Mouse (Mus musculus): ENCODE measurements at regions not wholly inside any gene's neighbourhood (a gene's known extent, or its start where the extent isn't known, plus 50 kb on each side); places are given as distances from the start of the nearest gene placed in this dataset.

- DNase-seq (ENCODE audit: low spot score in 2 of 2): no peak
Observed at GRCm38 (mm10) chr10:121150668-121151067, 116.9 kb downstream of the Wif1 start.

DNA sequence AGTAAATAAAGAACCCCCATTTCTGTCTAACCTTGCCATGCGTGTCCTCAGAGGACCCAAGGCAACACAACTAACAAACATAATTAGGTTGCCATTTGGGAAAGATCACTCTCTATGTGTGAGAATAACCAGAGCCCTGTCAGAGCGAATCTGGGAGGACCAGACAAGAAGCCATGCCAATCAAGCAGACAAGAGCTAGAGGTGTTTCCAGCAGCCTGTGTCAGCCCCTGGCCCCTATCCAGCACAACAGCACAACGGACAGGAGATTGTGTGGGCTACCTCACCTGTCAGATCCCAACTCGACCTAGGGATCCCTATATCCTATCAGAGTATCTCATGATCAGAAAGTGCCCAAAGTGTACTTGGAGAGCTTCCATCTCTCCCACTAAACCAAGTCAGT lies 119.9 kb downstream of the Wif1 start:
- DNase-seq (ENCODE audit: low spot score in 2 of 2): no peak

GRCm38 (mm10) chr10:121160499-121160898 lies 126.7 kb downstream of the Wif1 start:
- no peak for DNase-seq (ENCODE audit: low spot score in 2 of 2)

DNA sequence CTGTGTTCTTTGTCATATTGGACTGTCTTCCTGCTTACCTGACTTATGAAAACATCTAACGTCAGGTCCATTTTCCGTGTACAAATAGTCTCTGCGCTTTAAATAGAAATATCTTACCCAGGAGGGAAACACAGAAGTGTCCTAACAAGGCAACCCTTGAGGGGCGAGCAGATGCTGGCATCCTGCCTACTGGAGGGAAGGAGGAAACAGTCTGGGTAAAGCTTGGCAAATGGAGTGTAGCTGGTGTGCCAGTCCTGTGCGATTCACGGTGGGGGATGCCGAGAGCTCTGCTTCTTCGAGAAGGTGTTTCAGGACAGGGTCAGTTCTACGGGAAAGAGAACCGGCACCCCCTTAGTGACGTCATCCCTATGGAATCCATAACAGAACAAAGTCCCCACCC lies 127.4 kb downstream of the Wif1 start:
- DNase-seq (ENCODE audit: low spot score in 2 of 2): peak; percentile 28 to 50

DNA sequence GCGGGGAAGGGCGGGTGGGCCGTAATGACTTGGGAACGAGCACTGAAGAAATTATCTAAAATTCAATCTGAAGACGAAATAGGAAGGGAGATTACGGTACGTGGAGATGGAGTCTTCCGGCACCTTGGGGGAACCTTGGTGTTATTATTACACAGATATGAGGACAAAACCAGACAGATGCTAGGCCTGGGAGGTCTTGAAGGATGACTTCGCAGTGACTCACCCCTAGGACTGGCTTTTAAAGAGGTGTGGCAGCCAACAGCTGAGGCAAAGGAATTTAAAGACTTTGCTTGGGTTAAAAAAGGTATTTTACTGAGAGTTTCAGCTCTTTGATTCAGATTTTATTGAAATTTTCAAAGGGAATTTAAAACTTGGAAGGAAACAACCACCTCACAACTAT lies 140.3 kb downstream of the Wif1 start:
- DNase-seq (ENCODE audit: low spot score in 2 of 2): no peak

- DNase-seq (ENCODE audit: low spot score in 2 of 2): no peak
Observed at GRCm38 (mm10) chr10:121189139-121189538, 155.4 kb downstream of the Wif1 start.

GRCm38 (mm10) chr10:121199236-121199635 lies 151.8 kb downstream of the Tbc1d30 start:
- no peak for DNase-seq (ENCODE audit: low spot score in 2 of 2)

DNA sequence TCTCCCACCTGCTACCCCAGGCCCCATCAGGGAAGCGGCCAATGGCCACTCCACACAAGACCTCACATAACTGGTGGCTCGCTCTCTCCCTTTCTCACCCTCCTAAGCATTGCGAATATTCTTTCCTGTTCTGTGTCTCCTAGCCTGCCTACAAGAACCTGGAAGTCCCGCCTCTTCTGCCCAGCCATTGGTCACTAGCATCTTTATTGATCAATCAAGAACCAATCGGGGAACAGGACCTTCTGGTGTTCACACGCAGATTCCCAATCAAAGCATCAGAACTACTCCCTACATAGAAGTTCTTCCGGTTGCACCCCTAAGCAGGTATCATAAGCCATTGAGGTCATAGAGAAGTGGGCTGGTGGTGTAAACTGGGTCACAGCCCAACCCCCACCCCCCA lies 148.5 kb downstream of the Tbc1d30 start:
- DNase-seq (ENCODE audit: low spot score in 2 of 2): no peak

DNA sequence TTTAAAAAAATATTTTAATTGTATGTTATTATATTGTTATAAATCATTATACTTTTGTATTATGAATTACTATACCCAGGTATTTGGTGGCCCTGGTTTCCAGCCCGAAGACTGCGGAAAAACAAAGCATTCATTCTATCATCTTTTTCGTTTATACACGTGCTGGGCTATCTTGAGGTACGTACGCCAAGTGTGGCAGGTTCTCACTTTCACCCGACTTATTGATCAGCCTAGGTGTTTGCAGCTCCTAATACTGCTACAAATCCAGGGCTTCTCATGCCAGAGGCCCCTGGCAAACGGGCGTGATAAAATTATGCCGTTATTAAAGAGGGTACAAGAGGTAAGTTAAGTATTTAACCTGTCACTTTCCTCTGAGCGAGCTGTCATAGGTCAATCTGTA lies 145.5 kb downstream of the Tbc1d30 start:
- DNase-seq (ENCODE audit: low spot score in 2 of 2): no peak

DNA sequence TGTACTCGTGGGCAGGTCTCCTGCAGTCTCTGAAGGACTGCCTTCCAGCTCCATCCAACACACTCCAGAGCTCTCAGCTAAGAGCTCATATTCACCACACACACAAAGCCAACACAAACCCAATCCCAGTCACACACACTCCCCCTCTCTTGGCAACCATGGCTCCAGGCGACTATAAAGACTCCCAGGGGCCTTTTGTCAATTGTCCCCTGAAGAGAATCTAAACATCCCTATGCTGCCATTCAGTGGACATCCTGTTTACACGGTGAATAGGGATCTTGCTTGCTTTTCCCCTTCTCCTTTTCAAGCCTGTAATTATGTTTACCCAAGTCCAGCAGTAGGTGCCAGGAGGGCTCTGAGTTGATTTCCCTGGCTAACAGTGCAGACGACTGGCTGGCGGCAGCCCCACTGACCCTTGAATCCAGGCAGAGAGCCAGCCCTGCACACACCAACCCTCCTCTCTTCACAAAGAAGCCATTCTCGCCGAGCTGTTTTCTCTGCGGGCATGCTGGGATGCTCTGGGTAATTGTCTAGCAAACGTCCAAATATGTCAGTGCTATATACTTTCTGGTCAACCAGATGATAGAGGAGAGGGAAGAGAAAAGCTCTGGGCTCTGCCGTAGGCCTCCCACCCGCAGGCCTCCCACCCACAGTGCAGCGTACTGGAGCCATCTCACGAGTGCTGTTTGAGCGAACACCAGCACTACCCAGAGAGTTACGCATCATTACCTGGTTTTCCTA lies 144.9 kb downstream of the Tbc1d30 start:
- DNase-seq (ENCODE audit: low spot score in 2 of 2): peak; percentile 73 to 90

GRCm38 (mm10) chr10:121206743-121207039 lies 144.4 kb downstream of the Tbc1d30 start:
- no peak for DNase-seq (ENCODE audit: low spot score in 2 of 2)
